Mouse (Mus musculus) small intestine, adult 2 months (tissue): ENCODE data around the gene Rnf130.

Source experiments
- CTCF ChIP-seq: fragments of 200-500 bp; IDR thresholded peaks from 2 replicates; pipeline ENCODE4 v1.5.1; 2012; ENCODE audit warnings: low read depth, mild to moderate bottlenecking, control low read depth, inconsistent platforms, low read length, moderate library complexity, mixed read lengths; ENCODE audit not compliant: insufficient replicate concordance, insufficient read length; ENCODE audit errors: extremely low read depth
- POLR2A ChIP-seq: fragments of 200-500 bp; IDR thresholded peaks from 2 replicates; pipeline ENCODE4 v1.6.1; 2012; ENCODE audit warnings: low read depth, mild to moderate bottlenecking, control low read depth, inconsistent platforms, low read length, moderate library complexity

GRCm38 (mm10) chr11:50146121-50146520 lies 121.0 kb downstream of the Rnf130 start:
- TF ChIP-seq CTCF (no peak), POLR2A (no peak)
